Mouse (Mus musculus): ENCODE data around the gene Pex5l. TPM values are rescaled to one million over a fixed set of nuclear protein-coding genes. Genes with fewer than 3 reads are reported as not detected.

The Pex5l gene
- polyA plus RNA-seq, 1 experiment from 2014 or later = 1.6 TPM

GRCm38 (mm10) chr3:32979238-32979637 is 163.8 kb downstream of the Pex5l start:
- WGBS = 50% methylated on average over 6 of the region's 6 CpGs
- Histone ChIP-seq H3K36me3 (replicated peaks) (no peaks in the 10 kb centered on the region), H3K27me3 (replicated peaks; ENCODE audit: low read depth, poor library complexity, severe bottlenecking) (no peaks in the 10 kb centered on the region), H3K27ac (replicated peaks) (no peak overlapping the region), H3K4me3 (no peak overlapping the region), H3K9me3 (no peaks in the 10 kb centered on the region), H3K4me1 (peaks cover 6% of the 10 kb centered on the region)
- no peak for DNase-seq (ENCODE audit: low spot score)

DNA sequence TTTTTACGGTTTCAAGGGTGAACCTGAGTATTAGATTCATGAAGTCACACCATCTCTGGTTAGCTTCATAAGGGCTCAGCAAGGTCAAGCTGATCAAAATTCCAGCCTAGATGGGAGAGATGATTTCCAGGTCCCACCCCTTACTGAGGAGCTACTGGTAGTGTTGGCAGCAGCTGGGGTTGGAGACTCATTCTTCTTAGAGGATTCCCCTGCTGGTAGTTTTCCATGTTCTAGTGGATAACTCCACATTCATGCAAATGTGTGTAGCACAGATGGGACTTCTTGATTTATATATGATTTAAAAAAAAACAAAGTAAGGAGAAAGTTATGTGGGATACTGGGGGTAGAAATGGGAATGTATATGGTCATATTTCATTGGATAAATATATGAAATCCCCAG is 172.8 kb downstream of the Pex5l start:
- Histone ChIP-seq H3K36me3 (replicated peaks) (no peaks in the 10 kb centered on the region), H3K4me3 (no peak overlapping the region), H3K27me3 (replicated peaks; ENCODE audit: low read depth, poor library complexity, severe bottlenecking) (no peaks in the 10 kb centered on the region), H3K9me3 (no peaks in the 10 kb centered on the region), H3K4me1 (no peaks in the 10 kb centered on the region), H3K27ac (replicated peaks) (no peak overlapping the region)
- WGBS = 89% methylated on average over 1 of the region's 1 CpGs
- no peak for DNase-seq (ENCODE audit: low spot score)

GRCm38 (mm10) chr3:32968671-32969425 is 174.2 kb downstream of the Pex5l start:
- Histone ChIP-seq H3K9me3 (no peaks in the 10 kb centered on the region), H3K27me3 (replicated peaks; ENCODE audit: low read depth, poor library complexity, severe bottlenecking) (no peaks in the 10 kb centered on the region), H3K4me3 (no peak overlapping the region), H3K4me1 (no peaks in the 10 kb centered on the region), H3K36me3 (replicated peaks) (no peaks in the 10 kb centered on the region), H3K27ac (replicated peaks) (no peak overlapping the region)
- 91% methylated on average over 1 of the region's 1 CpGs for WGBS
- DNase-seq (ENCODE audit: low spot score) = no peak

- H3K4me1 ChIP-seq = no peaks in the 10 kb centered on the region
- DNase-seq (ENCODE audit: low spot score) = peak; percentile 55
- no peaks in the 10 kb centered on the region for H3K9me3 ChIP-seq
- H3K36me3 ChIP-seq (replicated peaks) = no peaks in the 10 kb centered on the region
- H3K4me3 ChIP-seq = no peak overlapping the region
- WGBS = 6% methylated on average over 2 of the region's 2 CpGs
- no peaks in the 10 kb centered on the region for H3K27me3 ChIP-seq (replicated peaks; ENCODE audit: low read depth, poor library complexity, severe bottlenecking)
- H3K27ac ChIP-seq (replicated peaks) = no peak overlapping the region
Measured at GRCm38 (mm10) chr3:32965528-32965927, 177.5 kb downstream of the Pex5l start.

DNA sequence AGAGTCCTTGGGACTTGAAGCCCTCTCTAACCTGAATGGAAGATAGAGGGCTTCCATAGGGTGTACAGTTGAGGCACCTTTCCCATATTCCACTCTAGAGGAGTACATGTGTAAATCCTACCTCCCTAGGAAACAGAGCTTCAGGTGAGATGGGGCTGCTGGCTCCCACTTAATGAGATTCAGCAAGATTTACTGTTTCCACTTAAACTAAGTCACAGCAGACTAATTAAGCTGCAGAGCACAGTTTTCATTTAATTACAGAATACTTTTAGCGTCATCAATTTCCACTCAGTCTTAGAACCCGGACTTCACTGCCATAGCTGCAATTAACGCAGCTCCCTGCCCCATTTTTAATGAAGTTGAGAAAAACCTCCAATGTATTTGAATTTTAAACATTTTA is 181.6 kb downstream of the Pex5l start:
- Histone ChIP-seq H3K36me3 (replicated peaks) (no peaks in the 10 kb centered on the region), H3K27me3 (replicated peaks; ENCODE audit: low read depth, poor library complexity, severe bottlenecking) (no peaks in the 10 kb centered on the region), H3K4me1 (no peaks in the 10 kb centered on the region), H3K9me3 (no peaks in the 10 kb centered on the region), H3K4me3 (no peak overlapping the region), H3K27ac (replicated peaks) (no peak overlapping the region)
- DNase-seq (ENCODE audit: low spot score) = no peak
- 85% methylated on average over 3 of the region's 3 CpGs for WGBS

DNA sequence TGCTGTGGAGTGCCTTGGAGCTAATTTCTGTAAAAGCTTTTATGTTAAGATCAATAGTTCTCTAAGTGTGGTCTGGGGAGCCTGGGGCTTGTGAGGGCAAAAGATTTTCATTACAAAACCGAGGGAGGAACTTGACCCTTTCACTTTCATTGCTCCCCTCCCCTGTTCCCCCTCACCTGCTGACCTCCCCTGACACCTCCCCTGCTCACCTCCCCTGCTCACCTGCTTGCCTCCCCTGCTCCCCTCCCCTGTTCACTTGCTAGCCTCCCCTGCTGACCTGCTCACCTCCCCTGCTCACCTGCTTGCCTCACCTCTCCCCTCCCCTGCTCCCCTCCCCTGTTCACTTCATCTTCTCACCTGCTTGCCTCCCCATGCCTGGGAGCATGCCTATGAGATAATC is 191.7 kb downstream of the Pex5l start:
- no peaks in the 10 kb centered on the region for H3K36me3 ChIP-seq (replicated peaks)
- H3K27ac ChIP-seq (replicated peaks) = no peak overlapping the region
- H3K27me3 ChIP-seq (replicated peaks; ENCODE audit: low read depth, poor library complexity, severe bottlenecking) = no peaks in the 10 kb centered on the region
- H3K4me1 ChIP-seq = peaks cover 11% of the 10 kb centered on the region
- H3K4me3 ChIP-seq = no peak overlapping the region
- H3K9me3 ChIP-seq = no peaks in the 10 kb centered on the region
- WGBS = 13% methylated on average over 1 of the region's 1 CpGs
- DNase-seq (ENCODE audit: low spot score) = peak; percentile 29

GRCm38 (mm10) chr3:32947486-32947885 is 195.6 kb downstream of the Pex5l start:
- H3K27me3 ChIP-seq (replicated peaks; ENCODE audit: low read depth, poor library complexity, severe bottlenecking) = no peaks in the 10 kb centered on the region
- no peak for DNase-seq (ENCODE audit: low spot score)
- 88% methylated on average over 5 of the region's 5 CpGs for WGBS
- no peak overlapping the region for H3K4me3 ChIP-seq
- H3K9me3 ChIP-seq = no peaks in the 10 kb centered on the region
- H3K27ac ChIP-seq (replicated peaks) = no peak overlapping the region
- no peaks in the 10 kb centered on the region for H3K36me3 ChIP-seq (replicated peaks)
- H3K4me1 ChIP-seq = peaks cover 11% of the 10 kb centered on the region

DNA sequence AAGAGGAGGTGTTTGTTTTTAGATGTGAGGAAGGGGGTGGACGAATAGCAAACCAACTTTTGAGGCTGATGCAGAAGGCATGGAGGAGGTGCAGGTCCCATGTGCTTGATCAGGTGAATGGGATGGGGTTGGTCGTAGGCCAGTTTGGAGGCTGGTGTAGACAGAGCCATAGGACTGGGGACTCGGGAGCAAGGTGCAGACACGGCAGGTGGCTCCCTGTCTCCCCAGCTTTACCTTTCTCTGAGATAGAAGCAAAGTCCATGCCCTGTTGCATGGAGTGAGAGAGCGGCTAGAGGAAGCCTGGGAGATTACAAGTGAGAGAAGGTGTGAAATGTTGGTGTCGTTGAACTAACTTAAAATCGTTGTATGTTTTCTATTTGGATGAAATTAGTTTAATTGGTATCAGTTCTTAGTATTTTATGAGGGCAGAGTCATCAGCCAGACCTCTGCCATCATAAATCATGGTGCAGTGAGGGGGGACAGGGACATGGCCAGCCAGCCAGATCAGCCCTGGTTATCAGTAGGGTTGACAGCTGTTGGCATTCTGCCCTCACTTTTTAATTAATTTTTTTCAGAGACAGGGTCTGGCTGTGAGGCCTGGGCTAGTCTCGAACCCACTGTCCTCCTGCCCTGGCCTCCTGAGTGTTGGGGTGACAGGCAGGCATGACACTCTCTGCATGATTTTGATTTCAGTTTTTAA is 203.1 kb downstream of the Pex5l start:
- no peak overlapping the region for H3K27ac ChIP-seq (replicated peaks)
- no peaks in the 10 kb centered on the region for H3K4me1 ChIP-seq
- no peaks in the 10 kb centered on the region for H3K27me3 ChIP-seq (replicated peaks; ENCODE audit: low read depth, poor library complexity, severe bottlenecking)
- no peak for DNase-seq (ENCODE audit: low spot score)
- H3K36me3 ChIP-seq (replicated peaks) = no peaks in the 10 kb centered on the region
- H3K4me3 ChIP-seq = no peak overlapping the region
- H3K9me3 ChIP-seq = no peaks in the 10 kb centered on the region
- 88% methylated on average over 8 of the region's 8 CpGs for WGBS

- 67% methylated on average over 6 of the region's 6 CpGs for WGBS
- Histone ChIP-seq H3K9me3 (peaks cover 3% of the 10 kb centered on the region; the same call in 1 of the 2 replicates), H3K36me3 (replicated peaks) (peaks cover 69% of the 10 kb centered on the region), H3K4me1 (no peaks in the 10 kb centered on the region), H3K27me3 (replicated peaks; ENCODE audit: low read depth, poor library complexity, severe bottlenecking) (no peaks in the 10 kb centered on the region), H3K27ac (replicated peaks) (no peak overlapping the region), H3K4me3 (no peak overlapping the region)
- no peak for DNase-seq (ENCODE audit: low spot score)
Measured at GRCm38 (mm10) chr3:32924168-32924567, 218.9 kb downstream of the Pex5l start.

DNA sequence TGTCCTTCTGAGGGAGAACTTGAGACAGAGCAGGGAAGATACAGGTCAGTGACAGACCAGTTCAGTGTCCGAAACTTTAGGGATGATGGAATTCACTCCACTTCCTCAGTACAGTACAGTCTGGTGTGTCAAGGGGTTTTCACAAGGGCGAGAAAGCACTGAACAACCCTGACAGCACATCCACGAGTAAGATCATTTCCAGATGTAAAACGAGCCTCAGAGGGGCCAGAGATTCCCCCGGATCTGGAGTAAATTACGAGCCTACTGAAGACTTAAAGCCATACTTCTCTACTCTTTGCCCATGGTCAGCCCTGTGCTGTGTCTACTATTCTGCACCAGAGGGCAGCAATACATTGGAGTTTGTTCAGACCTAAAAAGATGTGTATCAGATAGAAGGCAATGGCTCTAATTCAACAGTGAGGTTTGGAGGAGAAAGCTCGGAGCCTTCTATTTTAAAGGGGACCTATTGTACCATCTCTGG is 232.9 kb downstream of the Pex5l start:
- Histone ChIP-seq H3K36me3 (replicated peaks) (peaks cover 17% of the 10 kb centered on the region), H3K4me3 (no peak overlapping the region), H3K4me1 (peaks cover 20% of the 10 kb centered on the region), H3K27me3 (replicated peaks; ENCODE audit: low read depth, poor library complexity, severe bottlenecking) (no peaks in the 10 kb centered on the region), H3K9me3 (no peaks in the 10 kb centered on the region), H3K27ac (replicated peaks) (no peak overlapping the region)
- WGBS = 36% methylated on average over 7 of the region's 7 CpGs
- peak; percentile 79 for DNase-seq (ENCODE audit: low spot score)

- H3K36me3 ChIP-seq (replicated peaks) = no peaks in the 10 kb centered on the region
- H3K9me3 ChIP-seq = no peaks in the 10 kb centered on the region
- H3K4me3 ChIP-seq = no peak overlapping the region
- no peak for DNase-seq (ENCODE audit: low spot score)
- WGBS = 74% methylated on average over 3 of the region's 3 CpGs
- peaks cover 36% of the 10 kb centered on the region for H3K4me1 ChIP-seq
- H3K27me3 ChIP-seq (replicated peaks; ENCODE audit: low read depth, poor library complexity, severe bottlenecking) = no peaks in the 10 kb centered on the region
- no peak overlapping the region for H3K27ac ChIP-seq (replicated peaks)
Measured at GRCm38 (mm10) chr3:32908400-32908799, 234.6 kb downstream of the Pex5l start.

DNA sequence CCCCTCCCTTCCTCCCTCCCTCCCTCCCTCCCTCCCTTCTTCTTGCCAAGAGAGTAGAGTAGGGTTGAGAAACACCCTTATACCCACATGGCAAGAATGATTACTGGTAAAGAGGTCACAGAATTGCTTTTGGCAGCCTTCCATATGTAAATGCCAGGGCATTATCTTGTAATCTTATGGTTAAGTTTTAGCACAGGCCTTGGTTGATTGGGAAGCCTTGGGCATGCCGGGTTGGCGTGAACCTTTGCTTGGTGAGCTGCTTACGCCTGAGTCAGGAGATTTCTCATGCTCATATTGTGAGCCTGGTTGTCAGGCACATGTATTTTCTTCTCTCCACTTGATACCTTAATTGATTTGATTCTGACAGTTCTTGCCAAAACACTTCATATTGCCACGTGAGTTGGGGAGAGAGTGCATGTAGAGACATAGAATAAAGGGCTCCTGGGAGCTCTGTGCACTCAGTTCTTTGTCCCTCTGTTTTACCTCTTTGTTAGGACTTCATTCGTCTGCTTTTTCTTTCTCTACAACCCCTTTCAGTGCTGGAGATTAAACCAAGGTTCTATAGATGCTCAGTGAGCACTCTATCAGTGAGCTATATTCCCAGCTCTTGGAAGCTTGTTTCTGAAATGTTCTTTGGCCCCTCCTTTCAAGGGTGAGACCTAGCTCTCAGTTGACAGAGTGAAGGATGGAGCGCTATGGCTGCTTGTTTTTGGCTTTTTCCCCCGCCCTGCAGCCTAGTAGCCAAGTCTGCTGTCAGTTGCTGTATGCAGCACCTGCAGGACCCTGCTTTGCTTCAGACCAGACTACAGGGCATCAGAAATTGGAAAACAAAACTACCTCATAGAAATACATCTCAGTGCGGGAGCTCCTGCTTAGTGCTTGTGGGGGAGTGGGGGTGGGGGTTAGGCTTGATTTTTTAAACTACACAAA is 236.9 kb downstream of the Pex5l start:
- Histone ChIP-seq H3K4me3 (no peak overlapping the region), H3K36me3 (replicated peaks) (peaks cover 12% of the 10 kb centered on the region), H3K4me1 (peaks cover 38% of the 10 kb centered on the region), H3K27ac (replicated peaks) (no peak overlapping the region), H3K27me3 (replicated peaks; ENCODE audit: low read depth, poor library complexity, severe bottlenecking) (no peaks in the 10 kb centered on the region), H3K9me3 (no peaks in the 10 kb centered on the region)
- no peak for DNase-seq (ENCODE audit: low spot score)
- WGBS = 81% methylated on average over 8 of the region's 8 CpGs
